ENCODE assay signal across 27 mouse cellular contexts in genomic region chr5:122171058-122171457, GRCm38 (mm10). TPM values are rescaled to one million over a fixed set of nuclear protein-coding genes. Genes with fewer than 3 reads are reported as not detected.
DNase-seq lines count a peak whose midpoint lies in the region; ATAC-seq and TF ChIP-seq lines count a peak whose summit lies in the region.
"Had no signal": no experiment of that assay in that cellular context is flagged by ENCODE, and none has a peak within 500 bp of the region (broad histone marks: within the 10 kb centered on the region; RNA-seq: fewer than 3 reads in every experiment).

No protein-coding gene starts in this region.

- H3K36me3 ChIP-seq in kidney, adult 2 months (ENCODE audit: control insufficient read depth, insufficient read depth, low read length) = peaks cover 9% of the 10 kb centered on the region; the same call in 1 of the 2 replicates
- peaks cover 84% of the 10 kb centered on the region for H3K36me3 ChIP-seq in limb, embryonic 13.5 days
- H3K36me3 ChIP-seq in limb, embryonic 10.5 days = peaks cover 89% of the 10 kb centered on the region

- TF ChIP-seq CTCF in gastrocnemius, adult 2 months (IDR thresholded peaks at IDR 0.05) = no peak
- no peak for TF ChIP-seq CTCF in kidney, adult 2 months (conservative IDR thresholded peaks at IDR 0.05; ENCODE audit: insufficient read depth, insufficient read length, low read depth, low read length)
- no peak for TF ChIP-seq CTCF in olfactory bulb, adult 2 months (IDR thresholded peaks at IDR 0.05; ENCODE audit: insufficient read depth, low read depth, low read length)

- TF ChIP-seq POLR2A in kidney, adult 2 months (IDR thresholded peaks at IDR 0.05; ENCODE audit: low read depth, low read length) = no peak
- TF ChIP-seq POLR2A in olfactory bulb, adult 2 months (IDR thresholded peaks at IDR 0.05; ENCODE audit: insufficient read depth, low read depth, low read length) = no peak

- no peaks in the 10 kb centered on the region for H3K9me3 ChIP-seq in limb, embryonic 13.5 days
- no peaks in the 10 kb centered on the region for H3K9me3 ChIP-seq in limb, embryonic 10.5 days (replicated peaks)
- H3K9me3 ChIP-seq: embryonic facial prominence, embryonic 12.5 days; embryonic facial prominence, embryonic 15.5 days; heart, embryonic 10.5 days; hindbrain, embryonic 10.5 days; hindbrain, embryonic 13.5 days had no signal

- no peak overlapping the region for H3K4me2 ChIP-seq in limb, embryonic 13.5 days (replicated peaks)
- H3K4me2 ChIP-seq: embryonic facial prominence, embryonic 12.5 days; embryonic facial prominence, embryonic 15.5 days; hindbrain, embryonic 13.5 days had no signal

- H3K4me3 ChIP-seq in gastrocnemius, adult 2 months = no peak overlapping the region
- H3K4me3 ChIP-seq in kidney, adult 2 months (ENCODE audit: insufficient read depth, low read depth, low read length) = no peak overlapping the region
- no peak overlapping the region for H3K4me3 ChIP-seq in limb, embryonic 13.5 days
- H3K4me3 ChIP-seq in limb, embryonic 10.5 days = no peak overlapping the region
- peak overlapping the region; percentile 6 for H3K4me3 ChIP-seq in olfactory bulb, adult 2 months (ENCODE audit: insufficient read depth, low read depth, low read length)
- H3K4me3 ChIP-seq: embryonic facial prominence, embryonic 12.5 days; embryonic facial prominence, embryonic 15.5 days; heart, adult 2 months; heart, embryonic 10.5 days; hindbrain, embryonic 10.5 days; hindbrain, embryonic 13.5 days had no signal

- no peaks in the 10 kb centered on the region for H3K27me3 ChIP-seq in kidney, adult 2 months (replicated peaks; ENCODE audit: control insufficient read depth, insufficient read depth, low read length)
- no peaks in the 10 kb centered on the region for H3K27me3 ChIP-seq in limb, embryonic 13.5 days
- H3K27me3 ChIP-seq in limb, embryonic 10.5 days (ENCODE audit: low read depth, poor library complexity, severe bottlenecking) = no peaks in the 10 kb centered on the region
- H3K27me3 ChIP-seq: CH12.LX; embryonic facial prominence, embryonic 12.5 days; embryonic facial prominence, embryonic 15.5 days; hindbrain, embryonic 13.5 days had no signal

- 59% methylated on average over 8 of the region's 8 CpGs for WGBS in kidney, adult 2 months
- WGBS in limb, embryonic 13.5 days = 96% methylated on average over 8 of the region's 8 CpGs
- WGBS in limb, embryonic 10.5 days = 95% methylated on average over 8 of the region's 8 CpGs
- 56% methylated on average over 8 of the region's 8 CpGs for WGBS in olfactory bulb, adult 2 months

- H3K9ac ChIP-seq in limb, embryonic 13.5 days = 0 out of 2 replicates have a peak overlapping the region, but pooled peaks have one; percentile 13
- H3K9ac ChIP-seq: embryonic facial prominence, embryonic 12.5 days; embryonic facial prominence, embryonic 15.5 days; forebrain, postnatal 0 days; hindbrain, embryonic 13.5 days had no signal

- peaks cover 21% of the 10 kb centered on the region; the same call in 1 of the 2 replicates for H3K4me1 ChIP-seq in kidney, adult 2 months (ENCODE audit: control insufficient read depth, insufficient read depth, low read length)
- peaks cover 11% of the 10 kb centered on the region for H3K4me1 ChIP-seq in limb, embryonic 13.5 days
- H3K4me1 ChIP-seq in limb, embryonic 10.5 days = peaks cover 7% of the 10 kb centered on the region; the same call in 1 of the 2 replicates
- peaks cover 37% of the 10 kb centered on the region for H3K4me1 ChIP-seq in olfactory bulb, adult 2 months (ENCODE audit: control insufficient read depth, insufficient read depth, low read length)

- H3K27ac ChIP-seq in gastrocnemius, adult 2 months = peak overlapping the region; percentile 75
- 0 out of 2 replicates have a peak overlapping the region, but pooled peaks have one; percentile 2 for H3K27ac ChIP-seq in kidney, adult 2 months (ENCODE audit: insufficient read depth, low read depth, low read length)
- H3K27ac ChIP-seq in limb, embryonic 13.5 days = no peak overlapping the region
- H3K27ac ChIP-seq in limb, embryonic 10.5 days = no peak overlapping the region
- peak overlapping the region; percentile 43 for H3K27ac ChIP-seq in olfactory bulb, adult 2 months (ENCODE audit: insufficient read depth, low read depth, low read length)
- H3K27ac ChIP-seq: embryonic facial prominence, embryonic 12.5 days; embryonic facial prominence, embryonic 15.5 days; heart, adult 2 months; heart, embryonic 10.5 days; hindbrain, embryonic 10.5 days; hindbrain, embryonic 13.5 days; hindbrain, postnatal 0 days had no signal

- no peak for ATAC-seq in limb, embryonic 13.5 days (ENCODE audit: low FRiP score, low read depth)
- ATAC-seq: forebrain, embryonic 14.5 days; forebrain, postnatal 0 days; hindbrain, postnatal 0 days; inflammation-experienced regulatory T-cells, adult 6 months had no signal

- DNase-seq in gastrocnemius, adult 2 months = no peak
- DNase-seq in gastrocnemius, postnatal 10 days = no peak
- peak; percentile 57 for DNase-seq in kidney, adult 2 months
- no peak for DNase-seq in kidney, postnatal 10 days
- DNase-seq in limb, embryonic 10.5 days (ENCODE audit: low spot score) = no peak
- DNase-seq: B cell, adult 2 months; cerebellum, adult 11 months; cerebellum, adult 9-10 months; cerebellum, postnatal 14 days; forebrain, postnatal 0 days; gastrocnemius, postnatal 36 days; heart, adult 2 months had no signal

- intact Hi-C loops in gastrocnemius, adult 2 months (cut with DNase I) = no loop called here

RNA-seq across cellular contexts. Expression of gene Ppp1cc, which starts 13.0 kb away (rescaled TPM):
- total RNA-seq in gastrocnemius, adult 2 months (2021) = 100 to 1,000 TPM; 154 to 155 TPM
- 100 to 1,000 TPM; 144 to 156 TPM for total RNA-seq in gastrocnemius, postnatal 10 days (2021)
- 75.8 and 91.5 TPM in 2 replicates for polyA plus RNA-seq in kidney, adult 2 months (2012; rRNA removed)
- 231 and 235 TPM in 2 replicates for polyA plus RNA-seq in limb, embryonic 13.5 days (2015; fragmentation: Nextera tagmentation; extraction: Ambion mirVana)
- 373 and 383 TPM in 2 replicates for polyA plus RNA-seq in limb, embryonic 10.5 days (2016; fragmentation: Nextera tagmentation; extraction: Ambion mirVana)
- polyA plus RNA-seq in olfactory bulb, adult 2 months (2012; ENCODE audit: insufficient read depth, insufficient read length, low replicate concordance, missing spikeins) = 674 and 1,250 TPM in 2 replicates

RNA-seq across cellular contexts. Expression of gene Ccdc63, which starts 30.4 kb away (rescaled TPM):
- not detected for total RNA-seq in gastrocnemius, adult 2 months (2021)
- not detected for total RNA-seq in gastrocnemius, postnatal 10 days (2021)
- 0.09 and 0.14 TPM in 2 replicates for polyA plus RNA-seq in kidney, adult 2 months (2012; rRNA removed)
- polyA plus RNA-seq in limb, embryonic 13.5 days (2015; fragmentation: Nextera tagmentation; extraction: Ambion mirVana) = 0.14 TPM in 1 of 2 replicates, not detected in the other
- polyA plus RNA-seq in limb, embryonic 10.5 days (2016; fragmentation: Nextera tagmentation; extraction: Ambion mirVana) = not detected in 2 replicates
- polyA plus RNA-seq in olfactory bulb, adult 2 months (2012; ENCODE audit: insufficient read depth, insufficient read length, low replicate concordance, missing spikeins) = not detected in 2 replicates
- total RNA-seq: adrenal gland, adult 2 months; adrenal gland, postnatal 14 days; gastrocnemius, postnatal 36 days; heart, postnatal 25 days had no signal
- polyA plus RNA-seq: adrenal gland, adult 2 months; embryonic facial prominence, embryonic 12.5 days; forebrain, embryonic 11.5 days; forebrain, embryonic 14.5 days; hindbrain, embryonic 10.5 days; hindbrain, embryonic 13.5 days; hindbrain, postnatal 0 days had no signal

RNA-seq across cellular contexts. Expression of gene Hvcn1, which starts 35.5 kb away (rescaled TPM):
- total RNA-seq in gastrocnemius, adult 2 months (2021) = under 1 TPM; 0.28 to 0.61 TPM
- total RNA-seq in gastrocnemius, postnatal 10 days (2021) = 1 to 10 TPM; 4.0 to 4.3 TPM
- 6.4 and 13.1 TPM in 2 replicates for polyA plus RNA-seq in kidney, adult 2 months (2012; rRNA removed)
- polyA plus RNA-seq in limb, embryonic 13.5 days (2015; fragmentation: Nextera tagmentation; extraction: Ambion mirVana) = 9.6 and 9.8 TPM in 2 replicates
- 9.6 and 11.8 TPM in 2 replicates for polyA plus RNA-seq in limb, embryonic 10.5 days (2016; fragmentation: Nextera tagmentation; extraction: Ambion mirVana)
- not detected in 2 replicates for polyA plus RNA-seq in olfactory bulb, adult 2 months (2012; ENCODE audit: insufficient read depth, insufficient read length, low replicate concordance, missing spikeins)

Comparison
In these comparisons a context has a peak if more than half of its experiments do, and no peak if none do; other contexts are left out.
1. H3K27ac ChIP-seq: peak in gastrocnemius, adult 2 months (single experiment), kidney, adult 2 months (single experiment) and olfactory bulb, adult 2 months (single experiment); none in limb, embryonic 13.5 days (single experiment) and limb, embryonic 10.5 days (single experiment).